Mouse (Mus musculus) neural tube, embryonic 10.5 days (tissue): Measurements from ENCODE around the gene Gm17087.

Experiments
- DNase-seq: peaks from one replicate; pipeline ENCODE4 v3.0.0-alpha.2; 2017; ENCODE audit warnings: low spot score; ENCODE audit errors: extremely low spot score

Gene Gm17087

DNA sequence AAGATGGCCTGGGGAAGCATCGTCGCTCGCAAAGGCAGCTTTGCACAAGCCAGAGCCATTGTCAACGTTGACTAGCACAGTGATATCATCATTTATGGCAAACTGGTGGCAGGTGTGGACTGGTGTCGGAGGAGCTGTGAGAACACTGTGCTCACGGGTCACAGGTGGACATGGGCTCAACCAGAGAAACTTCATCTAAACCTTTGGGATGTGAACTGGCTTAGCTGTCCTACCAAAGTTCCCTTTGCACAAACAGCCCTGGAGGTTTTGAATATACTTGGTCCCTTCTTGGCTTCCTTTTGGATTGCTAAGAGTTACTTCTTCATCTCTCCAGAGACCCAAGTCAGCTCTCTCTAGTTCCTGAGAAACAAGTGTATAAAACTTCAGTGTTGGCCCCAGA is at the start of gene Gm17087:
Gene Gm17087, minus strand, starts transcription at position 101 of the 400 bp plus-strand sequence.
- no peak for DNase-seq

- peak; percentile 85 for DNase-seq
These were observed 47.3 kb upstream of the Gm17087 start for GRCm38 (mm10) chr17:8613882-8614551.

- no peak for DNase-seq
These were observed 45.2 kb upstream of the Gm17087 start for GRCm38 (mm10) chr17:8611916-8612315.

GRCm38 (mm10) chr17:8606695-8607094 is 39.9 kb upstream of the Gm17087 start:
- DNase-seq = no peak

DNA sequence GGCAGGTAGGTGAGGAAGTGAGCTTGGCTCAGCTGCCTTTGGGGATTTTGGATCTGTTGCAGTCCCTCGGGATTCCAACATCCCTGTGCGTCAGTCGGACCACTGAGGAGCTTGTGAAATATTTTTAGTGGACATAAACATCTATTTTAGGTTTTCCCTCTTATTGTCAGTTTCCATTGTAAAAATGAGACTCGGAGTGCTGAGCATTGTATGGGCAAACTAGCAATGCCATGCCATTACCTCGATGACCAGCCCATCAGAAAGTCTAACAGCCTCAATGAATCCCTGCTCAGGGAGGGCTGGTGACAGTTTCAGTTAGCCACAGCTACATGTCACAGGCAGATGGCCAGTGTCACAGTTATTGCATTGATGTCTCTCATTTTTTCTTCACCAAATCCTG is 39.2 kb upstream of the Gm17087 start:
- no peak for DNase-seq

DNA sequence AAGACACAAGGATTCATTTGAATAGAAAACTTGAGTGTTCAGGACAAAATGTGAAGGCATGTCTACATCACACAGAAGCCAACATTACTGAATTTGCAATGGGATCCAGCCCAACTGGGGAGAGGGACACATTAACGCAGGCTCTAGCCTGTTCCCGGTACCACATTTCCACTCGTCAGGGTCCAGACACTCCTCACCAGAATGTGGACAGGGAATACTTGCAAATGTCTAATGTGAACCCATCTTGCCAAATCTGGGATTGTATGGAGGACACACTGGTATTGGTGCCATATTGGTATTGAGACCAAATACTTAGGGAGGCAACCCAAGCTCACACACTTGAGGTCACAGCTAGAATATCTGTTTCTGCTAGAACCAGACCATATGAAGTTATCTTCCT is 36.2 kb upstream of the Gm17087 start:
- DNase-seq = no peak

DNA sequence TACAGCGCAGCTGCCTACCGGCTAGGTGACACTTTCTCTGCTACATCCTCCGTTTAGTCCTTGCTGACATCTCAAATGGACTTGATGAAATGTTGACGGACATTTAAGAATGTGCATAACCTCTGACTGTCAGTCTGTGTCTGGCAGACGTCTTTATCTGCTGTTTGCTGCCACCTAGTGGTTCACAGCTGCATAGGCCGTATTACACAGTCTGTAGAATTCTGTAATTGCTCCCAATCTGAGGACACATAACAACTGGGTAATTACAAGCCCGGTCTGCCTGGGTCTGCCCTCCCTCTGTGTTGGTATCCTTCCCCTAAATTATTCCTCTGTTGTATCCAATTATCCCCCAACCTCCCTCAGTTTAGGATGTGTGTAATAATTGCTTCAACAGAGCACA is 31.0 kb upstream of the Gm17087 start:
- DNase-seq = peak; percentile 64

DNA sequence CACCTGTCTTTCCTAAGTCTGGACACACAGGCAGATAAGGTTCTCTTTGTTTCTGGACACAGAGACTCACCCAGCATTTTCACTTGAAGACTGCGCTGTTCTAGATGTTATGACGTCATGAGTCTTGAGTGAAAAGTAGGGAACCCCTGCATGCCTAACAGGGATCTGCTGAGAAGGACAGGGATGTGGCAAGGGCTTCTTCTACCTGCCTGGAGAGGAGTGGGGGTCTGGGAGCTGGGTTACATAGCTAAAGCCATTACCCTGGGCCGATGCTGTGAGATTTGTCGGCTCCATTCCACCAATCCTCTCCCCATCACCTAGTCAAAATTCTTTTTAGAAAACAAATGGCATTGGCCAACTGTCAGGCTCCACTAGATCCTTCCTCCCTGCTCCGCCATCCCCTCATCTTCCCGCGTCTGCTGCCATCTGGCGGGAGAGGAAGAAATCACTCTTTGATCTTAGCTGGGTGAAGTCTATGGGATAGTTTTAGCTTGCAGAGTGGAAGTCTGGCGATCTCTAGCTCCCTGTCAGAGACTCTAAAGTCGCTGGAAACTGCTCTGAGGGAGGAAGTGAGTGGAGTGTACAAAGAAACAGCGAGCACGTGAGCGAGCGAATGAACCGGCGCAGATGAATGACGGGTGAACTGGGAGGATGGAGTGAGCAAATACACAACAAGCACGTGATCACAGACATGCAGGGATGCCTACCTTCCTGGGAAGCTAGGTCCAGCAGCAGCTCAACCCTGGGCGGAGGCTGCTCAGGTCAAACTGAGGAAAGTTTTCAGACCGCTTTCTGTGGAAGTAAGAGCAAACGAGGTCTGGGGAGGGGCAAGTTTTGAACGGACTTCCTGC is 25.9 kb upstream of the Gm17087 start:
- DNase-seq = peak; percentile 85

GRCm38 (mm10) chr17:8581579-8581978 is 14.8 kb upstream of the Gm17087 start:
- no peak for DNase-seq

DNA sequence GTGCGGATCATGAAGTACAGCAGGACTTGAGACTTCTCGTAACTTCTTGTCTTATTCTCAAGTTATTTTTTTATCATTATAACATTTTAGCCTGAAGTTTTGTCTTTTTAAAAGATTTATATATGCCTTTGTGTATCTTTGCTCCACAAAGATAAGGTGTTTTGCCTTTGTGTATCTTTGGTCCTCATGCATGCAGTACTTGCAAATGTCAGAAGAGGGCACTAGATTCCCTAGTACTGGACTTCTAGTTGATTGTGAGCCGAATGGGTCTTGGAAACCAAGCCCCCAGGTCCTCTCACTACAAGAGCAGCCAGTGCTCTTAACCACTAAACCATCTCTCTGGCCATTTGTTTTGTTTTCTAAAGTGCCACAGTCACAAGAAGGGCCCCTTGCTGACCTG is 13.6 kb upstream of the Gm17087 start:
- peak; percentile 22 for DNase-seq

DNA sequence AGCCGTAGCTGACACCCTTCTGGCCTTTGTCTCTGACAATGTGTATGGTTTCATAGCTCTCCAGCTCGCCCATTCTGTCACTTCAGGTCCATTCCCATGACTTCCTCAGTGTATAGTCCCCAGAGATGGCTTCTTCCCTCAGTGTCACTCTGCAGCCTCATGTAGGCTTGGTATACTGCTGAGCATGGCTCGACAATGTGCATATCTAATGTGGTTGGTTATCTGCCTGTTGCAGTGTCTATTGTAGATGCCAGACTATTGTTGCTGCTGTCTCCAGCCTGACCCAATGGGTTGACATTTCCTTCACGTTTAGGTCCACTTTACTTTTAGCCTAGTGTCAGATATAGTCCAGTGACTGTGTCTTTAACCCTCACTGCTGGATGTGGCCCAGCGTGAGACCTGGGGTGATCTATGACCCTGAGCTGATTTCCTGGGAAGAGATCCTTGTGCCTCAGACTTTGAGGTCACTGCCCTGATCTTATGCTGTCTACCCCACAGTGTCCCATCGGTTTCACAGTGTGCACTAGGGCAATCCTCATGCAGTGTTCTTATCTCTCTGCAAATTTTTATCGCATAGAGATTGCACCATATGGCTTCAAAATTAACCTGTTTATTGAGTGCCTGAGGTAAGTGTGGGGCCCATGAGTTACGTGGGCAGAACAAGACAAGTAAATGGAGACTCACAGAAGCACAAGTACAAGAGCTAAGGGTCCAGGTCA is 7.0 kb upstream of the Gm17087 start:
- no peak for DNase-seq

GRCm38 (mm10) chr17:8562886-8563280 is 3.9 kb downstream of the Gm17087 start:
- no peak for DNase-seq

DNA sequence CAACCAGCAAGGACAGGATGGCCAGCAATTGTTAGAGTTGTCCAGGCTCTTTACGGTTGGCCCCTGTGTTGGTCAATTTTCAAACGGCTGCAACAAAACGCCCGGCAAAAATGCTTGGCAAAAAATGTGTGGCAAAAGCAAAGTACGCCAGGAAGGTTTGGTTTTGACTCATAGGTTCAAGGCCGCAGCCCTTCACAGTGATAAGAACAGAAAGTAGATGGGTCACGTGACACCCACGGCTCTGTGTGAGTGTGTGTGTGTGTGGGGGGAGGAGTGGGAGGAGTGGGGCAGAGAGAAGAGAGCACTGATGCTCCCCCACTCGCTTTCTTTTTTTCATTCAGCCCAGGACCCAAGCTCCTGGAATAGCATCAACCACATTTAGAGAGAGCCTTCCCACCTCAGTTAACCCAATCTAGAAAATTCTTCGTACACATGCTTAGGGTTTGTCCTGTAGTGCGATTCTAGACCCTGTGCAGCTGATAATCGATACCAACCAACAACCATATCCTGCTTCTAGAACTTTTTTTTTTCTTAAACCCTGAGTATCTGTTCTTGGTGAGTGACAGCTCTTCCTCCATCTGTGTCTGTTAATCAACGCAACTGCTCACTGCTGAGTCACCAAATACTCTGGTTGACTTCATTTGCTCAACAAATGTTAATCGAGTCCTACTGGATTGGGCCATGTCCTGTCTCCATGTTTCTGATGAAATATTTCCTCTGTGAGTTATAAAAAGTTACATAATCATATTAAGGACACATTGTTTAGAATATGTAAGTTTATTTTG is 4.5 kb downstream of the Gm17087 start:
- DNase-seq = no peak

GRCm38 (mm10) chr17:8557926-8558325 is 8.8 kb downstream of the Gm17087 start:
- DNase-seq = no peak

DNA sequence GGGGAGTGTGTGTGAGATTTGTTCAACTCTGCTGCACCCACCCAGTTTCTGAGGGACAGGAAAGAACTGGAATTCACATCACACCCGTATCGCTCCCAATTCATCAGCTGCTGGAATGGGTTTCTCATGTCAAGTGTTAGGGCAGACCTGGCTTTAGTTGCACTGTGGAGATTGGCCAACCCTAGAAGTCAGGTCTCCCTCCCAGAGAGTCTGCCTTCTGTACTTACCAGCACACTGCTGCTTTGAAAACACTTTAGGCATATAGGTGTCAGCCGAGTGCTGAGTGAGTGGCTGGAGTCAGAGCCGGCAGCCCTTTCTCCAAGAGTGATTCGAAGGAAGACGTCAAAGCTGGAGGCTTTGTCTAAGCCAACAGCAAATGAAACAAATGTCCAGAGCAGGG is 10.5 kb downstream of the Gm17087 start:
- no peak for DNase-seq

DNA sequence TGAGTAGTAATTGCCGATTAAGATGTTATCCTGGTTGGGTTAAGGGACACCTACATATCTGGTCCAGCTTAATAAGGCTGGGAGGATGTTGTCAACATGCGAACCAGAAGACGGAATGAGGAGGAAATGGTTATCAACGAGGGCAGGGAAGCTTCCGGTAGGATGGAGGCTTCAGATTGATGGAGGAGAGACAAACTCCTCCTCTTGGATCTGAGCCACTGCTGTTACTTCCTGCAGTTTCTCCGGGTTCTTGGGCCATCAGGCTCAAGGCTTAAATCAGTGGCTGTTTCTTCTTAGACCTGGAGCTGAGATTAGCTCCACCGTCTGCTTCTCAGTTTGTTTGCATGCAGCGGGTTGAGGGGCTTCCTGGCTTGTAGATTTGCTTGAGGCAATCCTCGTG is 11.0 kb downstream of the Gm17087 start:
- DNase-seq = no peak

DNA sequence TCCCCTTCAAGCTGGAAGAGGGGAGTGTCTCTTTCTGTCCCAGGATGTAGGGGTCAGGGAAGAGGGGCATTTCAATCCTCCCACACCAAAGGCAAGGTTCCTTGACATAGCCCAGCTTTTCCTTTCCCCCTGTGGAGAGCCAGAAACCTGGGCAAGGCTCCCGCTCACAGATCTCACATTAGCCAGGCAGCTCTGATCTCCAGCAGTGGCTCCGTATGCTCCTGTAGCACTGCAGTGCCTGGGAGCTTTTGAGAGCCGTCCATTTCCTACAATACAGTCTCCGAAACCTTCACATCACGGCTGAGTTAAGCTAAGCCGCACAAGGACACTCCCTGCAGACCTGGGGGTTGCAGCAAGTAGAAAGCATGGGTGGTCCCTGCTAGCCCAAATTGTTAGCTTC is 12.5 kb downstream of the Gm17087 start:
- DNase-seq = no peak

DNA sequence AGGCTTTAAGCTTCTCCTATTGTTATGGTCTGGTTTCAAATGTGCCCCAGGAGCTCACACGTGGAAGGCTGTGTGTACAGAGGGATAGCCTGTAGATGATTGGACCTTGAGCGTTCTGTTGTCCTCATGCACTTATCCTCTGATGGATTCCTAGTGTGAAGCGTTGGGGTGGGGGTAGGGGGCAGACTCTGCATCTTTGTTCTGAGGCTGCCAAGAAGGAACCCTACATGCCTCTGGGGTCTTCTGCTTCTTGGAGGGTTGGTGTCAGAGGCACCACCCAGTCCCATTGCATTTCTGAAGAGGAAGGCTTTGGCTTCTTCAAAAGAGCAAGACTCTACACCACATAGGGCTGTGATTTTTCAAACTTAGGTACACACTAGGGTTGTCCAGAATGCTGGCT is 13.1 kb downstream of the Gm17087 start:
- DNase-seq = no peak

DNA sequence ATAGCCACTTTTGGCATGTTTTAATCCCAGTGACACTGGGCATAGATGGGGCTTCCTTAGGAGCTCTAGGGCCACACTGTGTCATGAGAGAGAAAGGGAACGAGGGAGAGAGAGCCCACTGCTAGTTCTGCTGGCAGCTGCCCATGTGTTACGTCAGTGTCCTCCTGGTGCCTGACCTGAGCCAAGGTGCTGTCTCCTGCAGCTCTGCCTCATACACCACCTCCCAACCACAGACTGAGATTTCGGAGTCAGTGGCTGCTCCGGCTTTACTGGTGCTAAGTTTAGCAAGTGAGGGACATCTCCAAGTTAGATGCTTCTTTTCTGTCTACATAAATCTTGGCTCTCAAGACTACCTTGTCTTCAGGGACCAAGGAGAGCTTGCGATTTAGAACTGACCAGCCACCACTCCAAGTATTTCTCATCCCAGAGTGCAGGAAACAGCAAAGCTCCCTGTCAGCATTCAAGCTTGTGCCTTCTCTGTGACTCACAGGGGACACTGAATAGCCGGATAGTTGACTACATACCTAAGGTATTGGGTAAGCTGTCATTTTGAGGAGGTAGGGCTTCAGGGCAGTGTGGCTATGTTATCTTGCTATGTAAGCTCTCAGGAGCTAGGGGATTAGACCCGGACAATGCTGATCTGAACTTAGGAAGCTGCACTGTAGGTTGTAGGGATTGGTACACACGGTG is 14.3 kb downstream of the Gm17087 start:
- DNase-seq = no peak

- no peak for DNase-seq
These were observed 15.1 kb downstream of the Gm17087 start for GRCm38 (mm10) chr17:8551641-8552040.

DNA sequence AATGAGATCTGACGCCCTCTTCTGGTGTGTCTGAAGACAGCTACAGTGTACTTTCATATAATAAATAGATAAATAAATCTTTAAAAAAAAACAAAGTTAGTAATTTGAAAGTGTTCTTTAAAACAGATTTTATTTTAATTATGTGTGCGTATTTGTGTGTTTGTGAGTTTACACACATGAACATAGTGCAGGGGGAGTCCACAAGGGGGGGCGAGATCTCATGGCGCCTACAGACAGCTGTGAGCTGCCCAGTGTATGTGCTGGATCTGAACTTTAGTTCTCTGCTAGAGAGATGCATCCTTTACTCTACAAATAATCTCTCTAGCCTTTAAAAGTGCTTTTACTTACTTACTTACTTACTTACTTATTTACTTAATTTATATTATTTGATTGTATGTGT is 18.0 kb downstream of the Gm17087 start:
- no peak for DNase-seq
